Mouse (Mus musculus) heart, postnatal 14 days (tissue): ENCODE data around the gene H2al1n. TPM values are rescaled to one million over a fixed set of nuclear protein-coding genes. Genes with fewer than 3 reads are reported as not detected.
"Not testable (repeated sequence)": the region's sequence is repeated elsewhere in the genome, so short reads cannot be mapped to it uniquely, and the experiment has no call there.

ENCODE experiments used
- DNase-seq, 2 experiments: peaks; one replicate each; pipeline ENCODE4 v3.0.0; 2021 to 2022
- intact Hi-C: fragments of 180-260 bp; cut with DNase I; formaldehyde crosslinking; loops from one replicate; pipeline ENCODE4 v1.15.1; 2025
- long read RNA-seq, 2 experiments: library from polyadenylated mRNA; stranded (forward); transcript quantifications; one replicate each; pipeline ENCODE4 v2.0.0; 2021
- total RNA-seq, 2 experiments: library from RNA; stranded (reverse); gene quantifications; 2 replicates each; pipeline ENCODE4 v1.2.3; 2021

Gene H2al1n
- not detected for total RNA-seq
- long read RNA-seq, experiment 1 = 0 reads
- long read RNA-seq, experiment 2 = 0 reads

GRCm38 (mm10) chrX:14210848-14211247, at the start of gene H2al1n:
Gene H2al1n (plus strand): TSS chrX:14211148.
- DNase-seq, intact Hi-C loops: not testable (repeated sequence)

- no peak for DNase-seq
- intact Hi-C loops = no loop called here
Measured at GRCm38 (mm10) chrX:14199284-14199683, 11.7 kb upstream of the H2al1n start.

GRCm38 (mm10) chrX:14206112-14206875, 4.7 kb upstream of the H2al1n start:
- intact Hi-C loops = no loop called here
- DNase-seq = peak in 1 of 2 experiments; percentile 1

GRCm38 (mm10) chrX:14229218-14229617, 18.3 kb downstream of the H2al1n start:
- intact Hi-C loops = no loop called here
- no peak for DNase-seq

- DNase-seq = no peak
- intact Hi-C loops = no loop called here
Measured at GRCm38 (mm10) chrX:14259597-14260239, 48.8 kb downstream of the H2al1n start.
